Mouse (Mus musculus): Measurements from ENCODE around the gene Gm11595. TPM values are rescaled to one million over a fixed set of nuclear protein-coding genes. Genes with fewer than 3 reads are reported as not detected.

The Gm11595 gene
- not detected for total RNA-seq (2023)

DNA sequence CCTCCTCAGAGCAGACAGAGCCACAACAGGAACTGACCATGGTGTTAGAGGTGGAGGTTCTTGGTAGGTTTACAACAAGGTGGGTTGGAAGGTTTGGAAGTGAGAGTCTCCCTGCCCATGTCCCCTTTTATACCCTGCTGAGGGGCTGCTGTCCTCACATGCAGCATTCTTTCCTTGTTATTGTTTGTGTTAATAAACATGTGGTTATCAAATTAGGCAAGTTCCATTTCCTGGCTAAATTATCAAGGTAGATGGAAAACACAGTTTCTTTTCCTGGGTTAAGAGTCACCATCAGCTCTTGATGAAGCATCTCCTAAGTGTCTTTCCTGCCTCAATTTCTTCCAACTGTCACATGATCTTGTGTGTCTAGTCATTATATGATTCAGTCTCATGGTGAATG, at the start of gene Gm11595:
TSS of gene Gm11595 (minus strand) at position 101 of the 400 bp plus-strand sequence.

DNA sequence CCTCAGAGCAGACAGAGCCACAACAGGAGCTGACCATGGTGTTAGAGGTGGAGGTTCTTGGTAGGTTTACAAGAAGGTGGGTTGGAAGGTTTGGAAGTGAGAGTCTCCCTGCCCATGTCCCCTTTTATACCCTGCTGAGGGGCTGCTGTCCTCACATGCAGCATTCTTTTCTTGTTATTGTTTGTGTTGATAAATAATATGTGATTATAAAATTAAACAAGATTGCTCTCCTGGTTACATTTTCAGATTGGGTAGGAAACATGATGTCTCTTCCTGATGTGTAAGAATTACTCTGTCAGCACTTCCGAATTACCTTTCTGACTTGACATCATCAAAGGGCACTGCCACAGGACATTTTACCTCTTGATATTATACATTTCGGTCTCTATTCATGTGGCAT, 42.9 kb upstream of the Gm11595 start, which contains the start of gene Gm11564:
TSS of gene Gm11564 (minus strand) at position 101 of the 400 bp plus-strand sequence.

DNA sequence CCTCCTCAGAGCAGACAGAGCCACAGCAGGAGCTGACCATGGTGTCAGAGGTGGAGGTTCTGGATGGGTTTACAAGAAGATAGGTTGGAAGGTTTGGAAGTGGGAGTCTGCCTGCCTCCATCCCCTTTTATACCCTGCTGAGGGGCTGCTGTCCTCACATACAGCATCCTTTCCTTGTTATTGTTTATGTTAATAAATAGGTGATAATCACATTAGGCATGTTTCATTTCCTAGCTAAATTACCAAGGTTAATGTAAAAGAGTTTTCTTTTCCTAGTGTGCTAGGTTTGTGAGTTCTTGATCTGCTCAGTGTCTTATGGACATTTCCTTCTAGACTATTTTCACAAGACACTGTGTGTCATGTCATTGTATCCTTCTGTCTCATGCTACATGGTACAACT, 37.1 kb upstream of the Gm11595 start, which contains the start of gene Krtap4-13:
TSS of gene Krtap4-13 (minus strand) at position 101 of the 400 bp plus-strand sequence.

DNA sequence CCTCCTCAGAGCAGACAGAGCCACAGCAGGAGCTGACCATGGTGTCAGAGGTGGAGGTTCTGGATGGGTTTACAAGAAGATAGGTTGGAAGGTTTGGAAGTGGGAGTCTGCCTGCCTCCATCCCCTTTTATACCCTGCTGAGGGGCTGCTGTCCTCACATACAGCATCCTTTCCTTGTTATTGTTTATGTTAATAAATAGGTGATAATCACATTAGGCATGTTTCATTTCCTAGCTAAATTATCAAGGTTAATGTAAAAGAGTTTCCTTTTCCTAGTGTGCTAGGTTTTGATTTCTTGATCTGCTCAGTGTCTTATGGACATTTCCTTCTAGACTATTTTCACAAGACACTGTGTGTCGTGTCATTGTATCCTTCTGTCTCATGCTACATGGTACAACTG, 31.6 kb upstream of the Gm11595 start, which contains the start of gene Gm11554:
TSS of gene Gm11554 (minus strand) at position 101 of the 400 bp plus-strand sequence.

DNA sequence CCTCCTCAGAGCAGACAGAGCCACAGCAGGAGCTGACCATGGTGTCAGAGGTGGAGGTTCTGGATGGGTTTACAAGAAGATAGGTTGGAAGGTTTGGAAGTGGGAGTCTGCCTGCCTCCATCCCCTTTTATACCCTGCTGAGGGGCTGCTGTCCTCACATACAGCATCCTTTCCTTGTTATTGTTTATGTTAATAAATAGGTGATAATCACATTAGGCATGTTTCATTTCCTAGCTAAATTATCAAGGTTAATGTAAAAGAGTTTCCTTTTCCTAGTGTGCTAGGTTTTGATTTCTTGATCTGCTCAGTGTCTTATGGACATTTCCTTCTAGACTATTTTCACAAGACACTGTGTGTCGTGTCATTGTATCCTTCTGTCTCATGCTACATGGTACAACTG, 26.1 kb upstream of the Gm11595 start, which contains the start of gene Gm11569:
TSS of gene Gm11569 (minus strand) at position 101 of the 400 bp plus-strand sequence.

DNA sequence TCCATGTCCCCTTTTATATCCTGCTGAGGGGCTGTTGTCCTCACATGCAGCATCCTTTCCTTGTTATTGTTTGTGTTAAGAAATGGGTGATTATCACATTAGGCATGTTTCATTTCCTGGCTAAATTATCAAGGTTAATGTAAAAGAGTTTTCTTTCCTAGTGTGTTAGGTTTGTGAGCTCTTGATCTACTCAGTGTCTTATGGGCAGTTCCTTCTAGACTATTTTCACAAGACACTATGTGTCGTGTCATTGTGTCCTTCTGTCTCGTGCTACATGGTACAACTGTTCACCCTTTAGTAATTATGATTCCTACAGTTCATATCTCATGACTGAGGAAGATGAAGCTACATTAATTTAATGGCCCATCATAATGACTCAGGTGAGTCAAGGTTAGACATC, 20.7 kb upstream of the Gm11595 start, which contains the start of gene Gm11596:
TSS of gene Gm11596 (minus strand) at position 101 of the 400 bp plus-strand sequence.

DNA sequence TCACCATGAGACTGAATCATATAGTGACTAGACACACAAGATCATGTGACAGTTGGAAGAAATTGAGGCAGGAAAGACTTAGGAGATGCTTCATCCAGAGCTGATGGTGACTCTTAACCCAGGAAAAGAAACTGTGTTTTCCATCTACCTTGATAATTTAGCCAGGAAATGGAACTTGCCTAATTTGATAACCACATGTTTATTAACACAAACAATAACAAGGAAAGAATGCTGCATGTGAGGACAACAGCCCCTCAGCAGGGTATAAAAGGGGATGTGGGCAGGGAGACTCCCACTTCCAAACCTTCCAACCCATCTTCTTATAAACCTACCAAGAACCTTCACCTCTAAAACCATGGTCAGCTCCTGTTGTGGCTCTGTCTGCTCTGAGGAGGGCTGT, 12.2 kb upstream of the Gm11595 start, which contains the start of gene Krtap4-9:
TSS of gene Krtap4-9 (plus strand) at position 301 of the 400 bp plus-strand sequence.

DNA sequence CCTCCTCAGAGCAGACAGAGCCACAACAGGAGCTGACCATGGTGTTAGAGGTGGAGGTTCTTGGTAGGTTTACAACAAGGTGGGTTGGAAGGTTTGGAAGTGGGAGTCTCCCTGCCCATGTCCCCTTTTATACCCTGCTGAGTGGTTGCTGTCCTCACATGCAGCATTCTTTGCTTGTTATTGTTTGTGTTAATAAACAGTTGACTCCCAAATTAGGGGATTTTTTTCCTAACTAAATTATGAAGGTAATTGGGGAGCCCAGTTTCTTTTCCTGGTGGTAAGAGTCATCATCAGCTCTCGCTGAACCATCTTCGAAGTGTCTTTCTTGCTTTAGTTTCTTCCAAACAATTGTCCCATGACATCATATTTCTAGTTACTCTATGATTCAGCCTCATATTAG, 7.9 kb upstream of the Gm11595 start, which contains the start of gene Krtap4-8:
TSS of gene Krtap4-8 (minus strand) at position 101 of the 400 bp plus-strand sequence.

DNA sequence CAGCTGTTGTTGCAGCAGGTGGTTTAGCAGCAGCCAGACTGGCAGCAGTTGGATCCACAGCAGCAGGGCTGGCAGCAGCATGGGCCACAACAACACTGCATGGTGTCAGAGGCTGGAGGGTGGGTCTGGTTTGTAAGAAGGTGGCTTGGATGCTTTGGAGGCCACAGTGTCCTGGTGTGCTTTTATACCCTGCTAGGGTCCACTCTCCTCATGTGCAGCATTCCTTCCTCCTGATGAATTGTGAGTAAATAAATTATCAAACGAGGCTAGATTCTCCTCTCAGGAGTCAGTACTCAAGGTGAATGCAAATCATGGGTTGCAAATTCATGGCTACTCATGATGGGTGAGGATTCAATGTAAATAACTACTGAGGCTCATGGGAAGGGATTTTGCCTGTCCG, 38.5 kb downstream of the Gm11595 start, which contains the start of gene Gm14180:
TSS of gene Gm14180 (minus strand) at position 101 of the 400 bp plus-strand sequence.

Other genes starting within 250 kb of the Gm11595 start
- gene Krt40, start 229.8 kb downstream of the Gm11595 start, total RNA-seq (2023): not detected
- not detected for gene Krtap3-3, start 222.0 kb downstream of the Gm11595 start, total RNA-seq (2023)
- gene Krtap3-2, start 216.1 kb downstream of the Gm11595 start, total RNA-seq (2023): not detected
- not detected for gene Gm11939, start 213.4 kb downstream of the Gm11595 start, total RNA-seq (2023)
- not detected for gene Krtap3-1, start 206.3 kb downstream of the Gm11595 start, total RNA-seq (2023)
- not detected for gene Krtap1-5, start 191.9 kb downstream of the Gm11595 start, total RNA-seq (2023)
- gene Krtap1-4, start 189.3 kb downstream of the Gm11595 start, total RNA-seq (2023): not detected
- gene Krtap1-3, start 181.6 kb downstream of the Gm11595 start, total RNA-seq (2023): not detected
- gene Krtap9-3, start 174.8 kb downstream of the Gm11595 start, total RNA-seq (2023): not detected
- not detected for gene Gm11938, start 169.6 kb downstream of the Gm11595 start, total RNA-seq (2023)
- gene Gm11937, start 162.7 kb downstream of the Gm11595 start, total RNA-seq (2023): not detected
- not detected for gene Krtap2-4, start 158.1 kb downstream of the Gm11595 start, total RNA-seq (2023)
- gene Gm11562, start 152.5 kb downstream of the Gm11595 start, total RNA-seq (2023): not detected
- not detected for gene Krtap4-1, start 144.7 kb downstream of the Gm11595 start, total RNA-seq (2023)
- not detected for gene Krtap4-2, start 137.8 kb downstream of the Gm11595 start, total RNA-seq (2023)
- not detected for gene Krtap4-7, start 128.8 kb downstream of the Gm11595 start, total RNA-seq (2023)
- gene Gm11555, start 122.7 kb downstream of the Gm11595 start, total RNA-seq (2023): not detected
- gene Gm11563, start 114.0 kb downstream of the Gm11595 start, total RNA-seq (2023): not detected
- not detected for gene Krtap4-6, start 107.0 kb downstream of the Gm11595 start, total RNA-seq (2023)
- gene Gm14190, start 82.2 kb downstream of the Gm11595 start, total RNA-seq (2023): not detected
- not detected for gene Gm14180, start 38.6 kb downstream of the Gm11595 start, total RNA-seq (2023)
- not detected for gene Krtap4-8, start 7.8 kb upstream of the Gm11595 start, total RNA-seq (2023)
- not detected for gene Krtap4-9, start 12.3 kb upstream of the Gm11595 start, total RNA-seq (2023)
- gene Gm11596, start 20.6 kb upstream of the Gm11595 start, total RNA-seq (2023): not detected
- not detected for gene Gm11569, start 26.0 kb upstream of the Gm11595 start, total RNA-seq (2023)
- not detected for gene Gm11554, start 31.5 kb upstream of the Gm11595 start, total RNA-seq (2023)
- not detected for gene Krtap4-13, start 37.0 kb upstream of the Gm11595 start, total RNA-seq (2023)
- not detected for gene Gm11564, start 42.8 kb upstream of the Gm11595 start, total RNA-seq (2023)
- gene 2300003K06Rik, start 65.2 kb upstream of the Gm11595 start, total RNA-seq (2023): not detected
- gene Krtap4-16, start 78.7 kb upstream of the Gm11595 start, total RNA-seq (2023): not detected
- gene Gm11568, start 85.0 kb upstream of the Gm11595 start, total RNA-seq (2023): not detected
- not detected for gene Gm11559, start 91.6 kb upstream of the Gm11595 start, total RNA-seq (2023)
- gene Krtap9-1, start 100.5 kb upstream of the Gm11595 start, total RNA-seq (2023): not detected
- gene Gm11567, start 106.3 kb upstream of the Gm11595 start, total RNA-seq (2023): not detected
- gene Krtap31-1, start 135.0 kb upstream of the Gm11595 start, total RNA-seq (2023): not detected
- not detected for gene Gm11565, start 141.8 kb upstream of the Gm11595 start, total RNA-seq (2023)
- not detected for gene Krtap31-2, start 163.4 kb upstream of the Gm11595 start, total RNA-seq (2023)
- gene Krtap9-5, start 175.6 kb upstream of the Gm11595 start, total RNA-seq (2023): not detected
- not detected for gene Krtap29-1, start 206.1 kb upstream of the Gm11595 start, total RNA-seq (2023)
- not detected for gene Krtap16-1, start 213.7 kb upstream of the Gm11595 start, total RNA-seq (2023)
- not detected for gene Krtap17-1, start 221.1 kb upstream of the Gm11595 start, total RNA-seq (2023)
- not detected for gene Krt33a, start 243.3 kb upstream of the Gm11595 start, total RNA-seq (2023)